Mouse (Mus musculus): ENCODE results near the gene Barhl1. TPM values are rescaled to one million over a fixed set of nuclear protein-coding genes. Genes with fewer than 3 reads are reported as not detected.
A peak's percentile ranks its signal among the peaks of the same experiment; 100 is the strongest.

Barhl1 gene
- total RNA-seq, 2 experiments from 2014 or later = 0.20 to 0.34 TPM

DNA sequence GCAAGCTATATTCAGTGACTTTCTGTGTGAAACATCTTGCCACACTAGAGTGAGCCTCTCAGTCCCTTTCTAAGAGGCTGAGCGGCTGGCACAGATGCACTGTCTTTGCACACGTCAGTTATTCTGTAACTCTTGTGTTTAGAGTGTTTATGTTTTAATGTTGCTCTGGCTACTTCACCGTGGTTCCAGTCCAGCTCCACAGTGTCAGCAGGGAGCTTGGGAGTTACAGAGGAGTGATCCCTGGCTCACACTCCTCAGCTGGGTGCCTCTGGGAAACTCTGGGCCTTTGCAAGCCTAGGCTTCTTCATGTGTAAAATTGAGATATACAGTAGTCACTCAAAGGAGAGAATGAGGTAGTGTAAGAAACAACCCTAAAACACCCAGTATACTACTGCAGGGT, 34.4 kb downstream of the Barhl1 start:
- intact Hi-C loops (cut with DNase I) = no loop called here
- DNase-seq = no peak

DNA sequence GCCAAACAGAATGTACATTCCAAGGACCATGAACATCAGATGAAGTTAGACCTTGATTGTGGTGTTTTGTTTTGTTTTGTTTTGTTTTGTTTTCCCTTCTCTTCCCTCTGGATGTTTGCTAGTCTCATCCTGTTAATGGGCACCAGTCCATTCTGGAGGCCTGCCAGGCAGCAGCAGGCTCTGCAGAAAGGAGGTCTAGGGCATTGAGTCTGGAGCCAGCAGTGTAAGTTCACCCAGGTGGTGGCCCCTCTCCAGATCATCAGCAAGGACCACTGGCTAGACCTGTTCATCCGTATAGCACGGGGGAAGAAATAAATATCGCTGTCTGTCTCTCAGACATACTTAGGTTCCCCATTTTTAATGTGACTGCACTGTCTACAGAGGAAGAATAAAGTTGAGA, 35.2 kb downstream of the Barhl1 start:
- intact Hi-C loops (cut with DNase I) = no loop called here
- peak; percentile 94 for DNase-seq

DNA sequence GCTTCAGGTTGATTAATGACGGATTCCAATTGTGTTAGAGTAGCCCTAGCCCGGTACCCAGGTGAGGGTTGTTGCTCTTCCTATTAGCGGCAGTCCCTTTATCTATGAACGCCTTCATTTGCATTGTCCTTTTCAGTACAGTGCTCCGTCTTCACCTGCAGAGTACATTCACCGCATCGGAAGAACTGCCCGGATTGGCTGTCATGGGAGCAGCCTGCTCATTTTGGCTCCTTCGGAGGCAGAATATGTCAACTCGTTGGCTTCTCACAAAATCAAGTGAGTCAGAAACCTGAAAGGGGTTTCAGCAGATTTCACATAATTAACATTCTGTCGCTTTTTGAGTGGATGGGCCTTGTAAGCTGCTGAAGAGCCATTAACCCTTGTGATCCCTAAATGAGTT, 40.9 kb downstream of the Barhl1 start:
- no peak for DNase-seq

DNA sequence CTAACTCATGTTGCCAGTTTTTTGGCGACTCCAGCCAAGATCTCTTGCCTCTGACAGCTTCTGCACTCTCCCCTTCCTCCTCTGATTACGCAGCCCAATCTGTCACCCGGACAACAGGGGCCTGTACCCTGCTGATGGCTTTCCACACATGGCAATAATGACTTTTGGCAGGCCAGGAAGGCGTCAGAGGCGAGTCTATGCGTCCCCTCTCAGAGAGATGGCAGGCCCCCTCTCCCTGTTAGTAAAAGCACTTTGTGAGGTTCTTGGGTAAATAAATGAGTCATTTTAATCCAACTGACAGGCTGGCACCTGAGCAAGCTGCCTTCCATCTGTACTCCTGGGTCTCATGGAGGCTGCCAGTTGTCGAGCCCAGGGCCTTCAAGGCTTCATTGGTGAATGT, 49.0 kb downstream of the Barhl1 start:
- intact Hi-C loops (cut with DNase I) = no loop called here
- peak; percentile 91 for DNase-seq

More for the DNA sequence above, 40.9 kb downstream of the Barhl1 start:
- intact Hi-C loops (cut with DNase I) = no loop called here

DNA sequence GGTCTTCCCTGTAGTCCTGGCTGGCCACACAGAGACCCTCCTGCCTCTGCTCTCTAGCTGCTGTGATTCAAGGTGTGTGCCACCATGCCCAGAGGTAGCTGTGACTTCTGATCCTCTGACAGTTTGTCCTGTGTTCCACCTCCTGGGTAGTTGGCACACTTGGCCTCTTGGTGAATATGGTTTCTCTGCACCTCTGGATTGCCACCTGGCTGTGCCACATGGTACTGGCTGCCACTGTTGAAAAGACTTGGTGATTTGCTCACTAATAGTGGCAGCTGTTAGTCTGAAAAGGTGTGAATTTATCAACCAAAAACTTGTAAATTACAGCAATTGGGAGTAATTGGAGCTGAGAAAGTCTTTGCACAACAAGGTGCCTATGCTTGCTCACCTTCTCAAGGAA, 52.6 kb downstream of the Barhl1 start:
- intact Hi-C loops (cut with DNase I) = no loop called here
- DNase-seq = no peak

DNA sequence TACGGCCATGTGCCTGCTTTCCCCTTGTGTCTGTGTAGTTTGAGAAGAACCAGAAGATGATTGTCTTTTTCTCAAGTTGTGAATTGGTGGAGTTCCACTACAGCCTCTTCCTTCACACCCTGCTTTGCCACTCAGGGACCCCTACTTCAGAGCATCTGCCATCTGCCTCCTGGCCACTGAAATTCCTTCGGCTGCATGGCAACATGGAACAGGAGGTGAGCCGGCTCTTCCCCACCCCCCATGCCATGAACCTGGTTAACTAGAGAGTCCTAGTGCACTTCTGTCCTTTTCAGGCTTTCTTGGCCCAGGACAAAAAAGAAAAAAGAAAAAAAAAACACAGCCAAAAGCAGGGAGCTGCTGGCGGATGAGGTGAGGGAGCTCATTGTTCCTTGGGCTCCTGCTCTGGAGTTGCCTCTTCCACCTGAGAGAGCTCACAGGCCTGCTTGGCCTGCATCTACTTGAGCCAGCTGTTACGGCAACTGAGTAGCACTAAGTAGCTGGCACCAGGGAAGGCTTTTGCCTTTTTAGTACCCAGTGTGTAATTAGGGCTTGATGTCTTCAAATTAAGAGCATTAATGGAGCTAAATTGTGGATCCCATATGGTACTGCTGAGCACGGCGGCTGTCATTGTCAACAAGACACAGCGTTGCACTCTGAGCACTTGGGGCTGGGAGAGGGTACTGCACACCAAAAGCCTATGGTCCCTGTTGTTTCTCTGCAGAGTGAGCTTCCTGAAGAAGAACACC, 55.6 kb downstream of the Barhl1 start:
- intact Hi-C loops (cut with DNase I) = no loop called here
- DNase-seq = peak; percentile 79

DNA sequence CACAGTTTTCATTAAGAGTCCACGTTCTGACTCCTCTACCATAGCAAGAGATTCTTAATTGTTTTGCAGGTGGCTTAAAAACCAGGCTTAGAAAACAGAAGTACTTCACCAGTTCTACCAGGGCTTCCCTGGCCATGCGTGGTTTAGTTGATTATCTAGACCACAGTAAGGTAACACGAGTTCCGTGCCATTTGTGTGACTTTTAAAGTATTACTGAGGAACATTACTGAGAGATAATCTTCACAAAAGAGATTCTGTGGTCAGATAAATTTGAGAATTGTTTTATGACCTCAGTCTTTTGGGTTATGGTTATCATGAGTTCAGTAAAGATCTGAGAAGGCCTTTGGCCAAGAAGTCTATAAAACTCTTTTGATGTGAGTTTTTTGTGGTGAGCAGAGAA, 57.2 kb downstream of the Barhl1 start:
- DNase-seq = no peak
- intact Hi-C loops (cut with DNase I) = no loop called here

Other genes starting within 250 kb of the Barhl1 start
- not detected for gene Spaca9, start 216.9 kb downstream of the Barhl1 start, total RNA-seq (2021)
- 1 to 10 TPM; 1.7 to 1.8 TPM for gene Ak8, start 216.5 kb downstream of the Barhl1 start, total RNA-seq (2021)
- gene Gtf3c4, start 76.3 kb downstream of the Barhl1 start, total RNA-seq (2021) = 10 to 100 TPM; 46.9 to 52.2 TPM
- 10 to 100 TPM; 13.0 to 13.4 TPM for gene Ddx31, start 76.3 kb downstream of the Barhl1 start, total RNA-seq (2021)
- 1 to 10 TPM; 1.0 to 1.5 TPM for gene Cfap77, start 138.4 kb upstream of the Barhl1 start, total RNA-seq (2021)
- gene Ttf1, start 143.6 kb upstream of the Barhl1 start, total RNA-seq (2021) = 10 to 100 TPM; 11.5 to 12.8 TPM
- 10 to 100 TPM; 61.5 to 66.4 TPM for gene Setx, start 207.5 kb upstream of the Barhl1 start, total RNA-seq (2021)

Measured in left cerebral cortex, postnatal 4 days (tissue).